Mouse (Mus musculus) liver, adult 2 months (tissue): ENCODE results near the gene Krt87.

Experiments
- CTCF ChIP-seq: fragments of 200-500 bp; IDR thresholded peaks from 2 replicates; pipeline ENCODE4 v1.5.1; 2011; ENCODE audit warnings: low read depth, low read length, control low read depth
- POLR2A ChIP-seq: fragments of 200-500 bp; IDR thresholded peaks from 2 replicates; pipeline ENCODE4 v1.6.1; 2011; ENCODE audit warnings: low read length, control low read depth; ENCODE audit not compliant: insufficient read depth; ENCODE audit errors: extremely low read depth

DNA sequence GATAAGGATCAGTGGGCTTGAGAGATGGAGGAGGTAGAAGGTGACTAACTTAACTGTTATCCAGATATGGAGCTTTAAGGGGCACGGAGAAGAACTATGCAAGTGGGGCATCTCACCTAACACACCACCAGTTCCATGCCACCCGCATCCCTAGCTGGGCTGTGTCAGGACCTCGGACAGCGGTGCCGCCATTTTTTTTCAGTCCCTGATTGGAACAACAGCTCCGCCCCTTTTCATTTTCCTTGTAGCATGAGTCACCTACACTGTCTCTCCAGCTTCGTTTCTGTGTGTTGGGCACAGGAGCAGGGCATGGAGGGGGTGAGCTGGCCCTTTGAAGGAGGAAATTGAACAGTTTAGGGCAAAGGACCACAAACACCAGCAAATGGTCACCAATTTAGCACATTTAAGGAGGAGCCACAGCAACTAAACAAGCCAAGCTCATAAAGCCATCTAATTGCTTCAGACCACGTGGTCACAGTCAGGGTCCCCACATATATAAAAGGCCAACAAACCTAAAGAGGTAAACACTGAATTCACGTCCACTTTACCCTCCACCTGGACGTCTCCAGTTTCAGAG, 34.4 kb upstream of the Krt87 start, which contains the start of gene Krt86:
- no peak for TF ChIP-seq CTCF
- no peak for TF ChIP-seq POLR2A
